Mouse (Mus musculus): ENCODE measurements around the gene Tmem39a. TPM values are rescaled to one million over a fixed set of nuclear protein-coding genes. Genes with fewer than 3 reads are reported as not detected.

Tmem39a gene
- total RNA-seq, 1 experiment from 2014 or later = 30.0 TPM

GRCm38 (mm10) chr16:38625411-38625810 lies 66.9 kb downstream of the Tmem39a start:
- ATAC-seq (replicated peaks; ENCODE audit: low read depth, poor library complexity, severe bottlenecking) = no peak

GRCm38 (mm10) chr16:38625811-38626369 lies 67.4 kb downstream of the Tmem39a start:
- ATAC-seq (replicated peaks; ENCODE audit: low read depth, poor library complexity, severe bottlenecking) = no peak

- peak; percentile 90 for ATAC-seq (replicated peaks; ENCODE audit: low read depth, poor library complexity, severe bottlenecking)
Observed at GRCm38 (mm10) chr16:38632147-38632546, 73.6 kb downstream of the Tmem39a start.

GRCm38 (mm10) chr16:38635833-38636390 lies 77.4 kb downstream of the Tmem39a start:
- ATAC-seq (replicated peaks; ENCODE audit: low read depth, poor library complexity, severe bottlenecking) = no peak

- peak; percentile 70 for ATAC-seq (replicated peaks; ENCODE audit: low read depth, poor library complexity, severe bottlenecking)
Observed at GRCm38 (mm10) chr16:38636682-38637081, 78.2 kb downstream of the Tmem39a start.

- ATAC-seq (replicated peaks; ENCODE audit: low read depth, poor library complexity, severe bottlenecking) = no peak
Observed at GRCm38 (mm10) chr16:38637085-38637484, 78.6 kb downstream of the Tmem39a start.

Other genes starting within 250 kb of the Tmem39a start
- not detected in 2 replicates for gene Maats1, start 216.6 kb upstream of the Tmem39a start, total RNA-seq (2017)
- 270 and 347 TPM in 2 replicates for gene Cox17, start 211.7 kb upstream of the Tmem39a start, total RNA-seq (2017)
- not detected in 2 replicates for gene Gm21987, start 211.7 kb upstream of the Tmem39a start, total RNA-seq (2017)
- 0.09 TPM in 1 of 2 replicates, not detected in the other for gene Popdc2, start 196.5 kb upstream of the Tmem39a start, total RNA-seq (2017)
- gene Pla1a, start 125.6 kb upstream of the Tmem39a start, total RNA-seq (2017) = not detected in 2 replicates
- gene Adprh, start 106.0 kb upstream of the Tmem39a start, total RNA-seq (2017) = 13.7 and 17.3 TPM in 2 replicates
- gene Cd80, start 103.1 kb upstream of the Tmem39a start, total RNA-seq (2017) = 0.27 TPM in 1 of 2 replicates, not detected in the other
- 42.0 and 63.9 TPM in 2 replicates for gene Timmdc1, start 36.0 kb upstream of the Tmem39a start, total RNA-seq (2017)
- gene Poglut1, start 8.4 kb upstream of the Tmem39a start, total RNA-seq (2017) = 21.7 and 22.6 TPM in 2 replicates
- gene Arhgap31, start 154.6 kb downstream of the Tmem39a start, total RNA-seq (2017) = 4.0 and 4.5 TPM in 2 replicates
- gene B4galt4, start 183.6 kb downstream of the Tmem39a start, total RNA-seq (2017) = 30.0 and 30.8 TPM in 2 replicates
- gene Upk1b, start 241.6 kb downstream of the Tmem39a start, total RNA-seq (2017) = 0.92 and 1.2 TPM in 2 replicates

All from common myeloid progenitor, adult 5-6 weeks (primary cell).